Mouse (Mus musculus) spleen, adult 2 months (tissue): Measurements from ENCODE around the gene Gm17324. TPM values are rescaled to one million over a fixed set of nuclear protein-coding genes. Genes with fewer than 3 reads are reported as not detected.
"Not testable (repeated sequence)": the region's sequence is repeated elsewhere in the genome, so short reads cannot be mapped to it uniquely, and the experiment has no call there.

ENCODE experiments used
- DNase-seq, 2 experiments: peaks; one replicate each; pipeline versions ENCODE4 v3.0.0 to v3.0.0-alpha.2; 2012 to 2021; ENCODE audit warnings: low spot score in 2 of 2, low read depth in 1 of 2
- H3K27ac ChIP-seq: fragments of 200-500 bp; 2 replicates; pipeline ENCODE4 v1.5.1; 2012; ENCODE audit warnings: low read length, inconsistent platforms; ENCODE audit not compliant: insufficient read depth
- H3K27me3 ChIP-seq: fragments of 200-500 bp; 2 replicates; pipeline ENCODE4 v1.6.1; 2012; ENCODE audit warnings: mild to moderate bottlenecking, moderate library complexity, low read length, inconsistent platforms; ENCODE audit not compliant: control insufficient read depth, insufficient read depth
- H3K36me3 ChIP-seq: fragments of 200-500 bp; 2 replicates; pipeline ENCODE4 v1.6.1; 2012; ENCODE audit warnings: mild to moderate bottlenecking, low read length, inconsistent platforms; ENCODE audit not compliant: control insufficient read depth, insufficient read depth
- H3K4me1 ChIP-seq: fragments of 200-500 bp; 2 replicates; pipeline ENCODE4 v1.6.1; 2011; ENCODE audit warnings: inconsistent platforms; ENCODE audit not compliant: control insufficient read depth, insufficient read depth, insufficient read length
- H3K4me3 ChIP-seq: fragments of 200-500 bp; 2 replicates; pipeline ENCODE4 v1.5.1; 2011; ENCODE audit warnings: mild to moderate bottlenecking, inconsistent platforms; ENCODE audit not compliant: insufficient read depth, insufficient read length; ENCODE audit errors: extremely low read depth
- CTCF ChIP-seq: fragments of 200-500 bp; IDR thresholded peaks from 2 replicates; pipeline ENCODE4 v1.5.1; 2011; ENCODE audit warnings: mild to moderate bottlenecking, inconsistent platforms; ENCODE audit not compliant: insufficient read depth, insufficient read length, insufficient replicate concordance; ENCODE audit errors: extremely low read depth
- POLR2A ChIP-seq: fragments of 200-500 bp; IDR thresholded peaks from 2 replicates; pipeline ENCODE4 v1.6.1; 2011; ENCODE audit warnings: low read depth, low read length, inconsistent platforms
- WGBS: fragments of 180-500 bp; shearing (Covaris S2); methylation state at CpG from one replicate; pipeline ENCODE4 v1.1.7; 2018; 5-methylcytosine and 5-hydroxymethylcytosine counted together
- polyA plus RNA-seq: library from polyadenylated mRNA; depleted of rRNA; stranded (reverse); fragments of >200 nt; gene quantifications from 2 replicates; pipeline ENCODE4 v1.2.3, GENCODE M21; 2012

Gene Gm17324
- polyA plus RNA-seq, 1 experiment: not detected

- Histone ChIP-seq H3K4me1 (no peaks in the 10 kb centered on the region; the same call in 1 of the 2 replicates), H3K4me3 (peak overlapping the region; percentile 75; the same call in 1 of the 2 replicates), H3K27ac (peak overlapping the region; percentile 90; the same call in 1 of the 2 replicates), H3K27me3 (no peaks in the 10 kb centered on the region), H3K36me3 (peaks cover 20% of the 10 kb centered on the region)
- WGBS: 51% methylated on average over 3 of the region's 3 CpGs
- TF ChIP-seq CTCF (no peak), POLR2A (no peak)
- no peak for DNase-seq
These were observed 33.8 kb upstream of the Gm17324 start for GRCm38 (mm10) chr9:78482386-78482785.

DNA sequence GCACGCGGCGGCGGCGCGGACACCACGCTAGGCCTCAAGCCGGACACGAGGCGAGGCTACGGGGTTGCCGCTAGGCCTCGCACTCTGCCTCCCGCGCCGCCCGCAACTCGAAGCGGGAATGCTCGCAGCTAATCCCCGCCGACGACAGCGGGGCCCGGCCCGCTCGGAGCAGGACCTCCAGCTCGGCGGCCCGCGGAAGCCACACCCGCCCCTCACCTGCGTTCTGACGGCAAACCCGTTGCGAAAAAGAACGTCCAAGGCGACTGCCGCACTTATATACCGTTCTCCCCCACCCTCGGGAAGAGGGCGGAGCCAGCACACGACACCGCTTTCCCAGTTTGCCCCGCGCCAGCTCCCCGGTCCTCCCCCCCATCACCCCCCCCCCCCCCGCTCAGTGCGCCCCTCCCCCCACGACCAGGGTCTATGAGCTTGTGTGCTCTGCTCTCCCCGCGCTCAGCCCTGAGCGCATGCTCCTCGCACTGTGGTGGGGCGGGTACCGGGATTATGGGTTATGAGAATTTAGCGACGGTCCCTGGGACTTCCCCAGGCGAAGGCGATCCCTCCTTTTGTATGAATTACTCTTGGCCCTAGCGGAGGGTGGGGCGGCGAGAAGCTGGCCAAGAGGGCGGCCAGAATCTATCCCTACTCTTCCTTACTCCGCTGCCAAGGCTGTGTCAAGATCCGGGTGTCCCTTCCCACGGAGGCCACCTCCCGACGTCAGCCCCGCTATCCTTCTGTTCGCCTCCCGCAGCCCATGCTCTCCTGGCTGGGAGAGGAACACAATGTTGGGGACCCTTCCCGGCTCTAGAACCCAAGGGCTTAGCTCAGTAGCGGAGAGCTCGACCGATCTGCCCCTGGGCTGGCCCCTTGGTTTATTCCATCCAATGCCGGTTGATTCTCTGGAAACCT lies 33.1 kb upstream of the Gm17324 start:
- H3K36me3 ChIP-seq: peaks cover 27% of the 10 kb centered on the region
- no peaks in the 10 kb centered on the region; the same call in 1 of the 2 replicates for H3K4me1 ChIP-seq
- TF ChIP-seq POLR2A: peak; percentile 99
- TF ChIP-seq CTCF: no peak
- peak overlapping the region; percentile 94 for H3K4me3 ChIP-seq
- peak overlapping the region; percentile 98 for H3K27ac ChIP-seq
- H3K27me3 ChIP-seq: no peaks in the 10 kb centered on the region
- DNase-seq: peak; percentile 89 to 90
- under 1% methylated on average over 71 of the region's 77 CpGs for WGBS

DNA sequence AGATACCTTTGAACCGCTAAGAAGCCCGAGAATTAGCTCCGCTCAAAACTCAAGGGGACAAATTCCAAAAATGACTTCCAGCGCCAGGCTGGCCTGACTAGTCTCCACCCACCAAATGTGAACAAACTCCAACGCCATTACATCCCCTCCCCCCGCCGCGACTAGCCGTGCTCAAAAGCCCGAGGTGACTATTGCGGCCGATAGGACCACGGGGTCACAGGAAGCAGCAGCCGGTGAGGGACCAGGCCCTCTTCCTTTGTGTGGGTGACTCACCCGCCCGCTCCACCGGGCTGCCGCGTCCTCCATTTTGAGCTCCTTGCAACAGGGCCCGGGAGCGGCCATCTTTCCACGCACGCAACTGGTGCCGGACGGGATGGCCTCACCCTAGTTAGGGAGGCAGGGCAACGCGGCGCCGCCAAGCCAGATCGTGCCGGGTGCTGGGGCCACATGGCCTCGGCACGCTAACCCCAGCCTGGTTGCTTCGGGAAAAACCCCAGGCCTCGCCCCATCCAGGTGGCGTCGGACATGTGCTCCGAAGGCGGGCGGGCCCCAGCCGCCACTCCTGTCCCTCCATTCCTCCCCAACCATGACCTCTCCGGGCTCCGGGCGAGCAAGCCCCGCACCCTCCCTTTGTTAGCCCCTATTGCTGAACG lies 32.2 kb upstream of the Gm17324 start:
- H3K36me3 ChIP-seq: peaks cover 31% of the 10 kb centered on the region
- under 1% methylated on average over 46 of the region's 46 CpGs for WGBS
- H3K27me3 ChIP-seq: no peaks in the 10 kb centered on the region
- peak; percentile 61 to 74 for DNase-seq
- no peaks in the 10 kb centered on the region; the same call in 1 of the 2 replicates for H3K4me1 ChIP-seq
- H3K27ac ChIP-seq: peak overlapping the region; percentile 98
- peak overlapping the region; percentile 94 for H3K4me3 ChIP-seq
- no peak for TF ChIP-seq CTCF
- TF ChIP-seq POLR2A: peak; percentile 11; the same call in 1 of the 2 replicates

DNA sequence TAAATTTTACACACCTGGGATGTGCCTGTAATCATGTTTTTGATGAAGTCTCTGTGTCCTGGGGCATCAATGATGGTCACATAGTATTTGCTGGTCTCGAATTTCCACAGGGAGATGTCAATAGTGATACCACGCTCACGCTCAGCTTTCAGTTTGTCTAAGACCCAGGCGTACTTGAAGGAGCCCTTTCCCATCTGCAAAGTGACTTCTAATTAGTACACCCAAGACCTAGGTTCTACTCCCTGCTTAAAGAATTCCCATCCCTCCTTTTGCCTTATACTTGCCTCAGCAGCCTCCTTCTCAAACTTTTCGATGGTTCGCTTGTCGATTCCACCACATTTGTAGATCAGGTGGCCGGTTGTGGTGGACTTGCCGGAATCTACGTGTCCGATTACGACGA lies 31.6 kb upstream of the Gm17324 start:
- Histone ChIP-seq H3K27ac (peak overlapping the region; percentile 34; the same call in 1 of the 2 replicates), H3K36me3 (peaks cover 31% of the 10 kb centered on the region), H3K4me3 (peak overlapping the region; percentile 25; the same call in 1 of the 2 replicates)
- WGBS: 8% methylated on average over 13 of the region's 13 CpGs
- not testable (repeated sequence) for DNase-seq, H3K4me1 ChIP-seq, H3K27me3 ChIP-seq

DNA sequence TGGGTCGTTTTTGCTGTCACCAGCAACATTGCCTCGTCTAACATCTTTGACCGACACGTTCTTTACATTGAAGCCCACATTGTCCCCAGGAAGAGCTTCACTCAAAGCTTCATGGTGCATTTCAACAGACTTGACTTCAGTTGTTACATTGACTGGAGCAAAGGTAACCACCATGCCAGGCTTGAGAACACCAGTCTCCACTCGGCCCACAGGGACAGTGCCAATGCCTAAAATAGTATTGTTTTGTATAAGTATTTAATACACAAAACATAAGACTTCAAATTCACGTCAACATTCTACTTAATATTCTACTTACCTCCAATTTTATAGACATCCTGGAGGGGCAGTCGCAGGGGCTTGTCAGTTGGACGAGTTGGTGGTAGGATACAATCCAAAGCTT lies 30.7 kb upstream of the Gm17324 start:
- not testable (repeated sequence) for DNase-seq, H3K27ac ChIP-seq, H3K27me3 ChIP-seq, H3K4me3 ChIP-seq, H3K4me1 ChIP-seq
- H3K36me3 ChIP-seq: peaks cover 31% of the 10 kb centered on the region
- 44% methylated on average over 8 of the region's 8 CpGs for WGBS

- DNase-seq, H3K27me3 ChIP-seq, H3K4me1 ChIP-seq, H3K27ac ChIP-seq, H3K4me3 ChIP-seq: not testable (repeated sequence)
- 74% methylated on average over 1 of the region's 1 CpGs for WGBS
- H3K36me3 ChIP-seq: peaks cover 31% of the 10 kb centered on the region
These were observed 29.5 kb upstream of the Gm17324 start for GRCm38 (mm10) chr9:78478009-78478605.
